Mouse (Mus musculus): Measurements from ENCODE around the gene Capn15. TPM values are rescaled to one million over a fixed set of nuclear protein-coding genes. Genes with fewer than 3 reads are reported as not detected.

Gene Capn15
- total RNA-seq, 2 experiments from 2014 or later: 53.9 to 59.3 TPM

- no peak for DNase-seq (ENCODE audit: extremely low spot score in 1 of 2, low spot score in 2 of 2)
- H3K4me3 ChIP-seq: no peak overlapping the region
- TF ChIP-seq CTCF (IDR thresholded peaks at IDR 0.05): no peak
- intact Hi-C loops (cut with DNase I): no loop called here
- H3K27ac ChIP-seq: no peak overlapping the region
Observed at GRCm38 (mm10) chr17:25962413-25962905, 23.1 kb downstream of the Capn15 start.

GRCm38 (mm10) chr17:25961566-25961965, 24.0 kb downstream of the Capn15 start:
- Histone ChIP-seq H3K27ac (no peak overlapping the region), H3K4me3 (no peak overlapping the region)
- DNase-seq (ENCODE audit: extremely low spot score in 1 of 2, low spot score in 2 of 2): no peak
- intact Hi-C loops (cut with DNase I): no loop called here
- TF ChIP-seq CTCF (IDR thresholded peaks at IDR 0.05): no peak

- no peak for DNase-seq (ENCODE audit: extremely low spot score in 1 of 2, low spot score in 2 of 2)
- H3K4me3 ChIP-seq: no peak overlapping the region
- intact Hi-C loops (cut with DNase I): no loop called here
- TF ChIP-seq CTCF (IDR thresholded peaks at IDR 0.05): no peak
- no peak overlapping the region for H3K27ac ChIP-seq
Observed at GRCm38 (mm10) chr17:25959630-25960467, 25.7 kb downstream of the Capn15 start.

- no peak overlapping the region for H3K4me3 ChIP-seq
- TF ChIP-seq CTCF (IDR thresholded peaks at IDR 0.05): no peak
- intact Hi-C loops (cut with DNase I): no loop called here
- no peak overlapping the region for H3K27ac ChIP-seq
- DNase-seq (ENCODE audit: extremely low spot score in 1 of 2, low spot score in 2 of 2): no peak
Observed at GRCm38 (mm10) chr17:25958771-25959494, 26.7 kb downstream of the Capn15 start.

- Histone ChIP-seq H3K27ac (no peak overlapping the region), H3K4me3 (no peak overlapping the region)
- DNase-seq (ENCODE audit: extremely low spot score in 1 of 2, low spot score in 2 of 2): no peak
- TF ChIP-seq CTCF (IDR thresholded peaks at IDR 0.05): no peak
- intact Hi-C loops (cut with DNase I): no loop called here
Observed at GRCm38 (mm10) chr17:25957586-25958051, 28.0 kb downstream of the Capn15 start.

GRCm38 (mm10) chr17:25956631-25957030, 29.0 kb downstream of the Capn15 start:
- H3K27ac ChIP-seq: no peak overlapping the region
- no peak for TF ChIP-seq CTCF (IDR thresholded peaks at IDR 0.05)
- intact Hi-C loops (cut with DNase I): no loop called here

GRCm38 (mm10) chr17:25956201-25956600, 29.4 kb downstream of the Capn15 start:
- no peak overlapping the region for H3K27ac ChIP-seq
- no peak for DNase-seq (ENCODE audit: extremely low spot score in 1 of 2, low spot score in 2 of 2)
- no peak overlapping the region for H3K4me3 ChIP-seq
- intact Hi-C loops (cut with DNase I): no loop called here
- no peak for TF ChIP-seq CTCF (IDR thresholded peaks at IDR 0.05)

More at GRCm38 (mm10) chr17:25956631-25957030, 29.0 kb downstream of the Capn15 start:
- no peak for DNase-seq (ENCODE audit: extremely low spot score in 1 of 2, low spot score in 2 of 2)
- no peak overlapping the region for H3K4me3 ChIP-seq

GRCm38 (mm10) chr17:25955736-25956135, 29.9 kb downstream of the Capn15 start:
- intact Hi-C loops (cut with DNase I): no loop called here
- Histone ChIP-seq H3K27ac (no peak overlapping the region), H3K4me3 (no peak overlapping the region)
- TF ChIP-seq CTCF (IDR thresholded peaks at IDR 0.05): no peak
- DNase-seq (ENCODE audit: extremely low spot score in 1 of 2, low spot score in 2 of 2): no peak

GRCm38 (mm10) chr17:25954671-25955070, 30.9 kb downstream of the Capn15 start:
- TF ChIP-seq CTCF (IDR thresholded peaks at IDR 0.05): no peak
- intact Hi-C loops (cut with DNase I): no loop called here
- H3K4me3 ChIP-seq: no peak overlapping the region
- no peak overlapping the region for H3K27ac ChIP-seq
- no peak for DNase-seq (ENCODE audit: extremely low spot score in 1 of 2, low spot score in 2 of 2)

- intact Hi-C loops (cut with DNase I): no loop called here
- TF ChIP-seq CTCF (IDR thresholded peaks at IDR 0.05): no peak
- Histone ChIP-seq H3K4me3 (no peak overlapping the region), H3K27ac (no peak overlapping the region)
- DNase-seq (ENCODE audit: extremely low spot score in 1 of 2, low spot score in 2 of 2): no peak
Observed at GRCm38 (mm10) chr17:25953161-25953560, 32.4 kb downstream of the Capn15 start.

- H3K27ac ChIP-seq: peak within 1 kb of the TSS; percentile 44; the same call in 1 of the 2 replicates
- DNase-seq (ENCODE audit: extremely low spot score in 1 of 2, low spot score in 2 of 2): no peak
- intact Hi-C loops (cut with DNase I): no loop called here
- H3K4me3 ChIP-seq: peak within 1 kb of the TSS; percentile 25
- no peak for TF ChIP-seq CTCF (IDR thresholded peaks at IDR 0.05)
Observed at GRCm38 (mm10) chr17:25951803-25952623, 33.6 kb downstream of the Capn15 start, which contains the start of gene A930017K11Rik. Gene A930017K11Rik (minus strand): TSS chr17:25952565.

All from left cerebral cortex, adult 2 months (tissue).